Mouse (Mus musculus): ENCODE measurements around the gene Srd5a1.

DNA sequence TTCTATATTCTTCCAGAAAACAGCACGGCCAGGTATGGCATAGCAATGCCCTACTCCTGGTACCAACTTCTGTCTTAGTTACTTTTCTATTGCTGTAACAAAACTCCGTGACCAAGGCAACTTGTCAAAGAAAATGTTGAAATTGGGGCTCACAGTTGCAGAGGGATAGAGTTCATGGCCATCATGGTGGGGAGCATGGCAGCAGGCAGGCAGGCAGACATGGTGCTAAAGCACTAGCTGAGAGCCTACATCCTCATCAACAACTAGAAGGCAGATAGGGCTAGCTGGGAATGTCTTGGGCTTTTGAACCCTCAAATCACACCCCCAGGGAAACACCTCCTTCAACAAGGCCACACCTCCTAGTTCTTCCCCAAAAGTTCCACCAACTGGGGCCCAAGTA is 60.4 kb downstream of the Srd5a1 start:
- TF ChIP-seq POLR2A (IDR thresholded peaks at IDR 0.05; ENCODE audit: low read depth, low read length) = no peak
- TF ChIP-seq CTCF (IDR thresholded peaks at IDR 0.05; ENCODE audit: borderline replicate concordance, insufficient read depth, low read length) = no peak
